Mouse (Mus musculus) hindbrain, embryonic 11.5 days (tissue): ENCODE measurements around the gene Bco2. TPM values are rescaled to one million over a fixed set of nuclear protein-coding genes. Genes with fewer than 3 reads are reported as not detected.

ENCODE experiments used
- ATAC-seq: fragments of 200-750 bp; cut with Nextera tagmentation; 2 replicates; pipeline ENCODE4 v1.8.0; 2017; ENCODE audit warnings: mild to moderate bottlenecking, moderate TSS enrichment, moderate library complexity; ENCODE audit not compliant: low FRiP score
- DNase-seq: peaks from one replicate; pipeline ENCODE4 v3.0.0-alpha.2; 2015; ENCODE audit warnings: low spot score
- H3K27ac ChIP-seq: fragments of 300-500 bp; sonication (generic); 2 replicates; pipeline ENCODE4 v1.5.1; 2014; ENCODE audit warnings: mild to moderate bottlenecking, low read depth, low read length
- H3K27me3 ChIP-seq: fragments of 300-500 bp; sonication (generic); 2 replicates; pipeline ENCODE4 v1.6.1; 2014; ENCODE audit warnings: mild to moderate bottlenecking, low read length, moderate library complexity, mixed read lengths; ENCODE audit not compliant: control insufficient read depth, insufficient read depth
- H3K36me3 ChIP-seq: fragments of 300-500 bp; sonication (generic); 2 replicates; pipeline ENCODE4 v1.6.1; 2014; ENCODE audit warnings: mild to moderate bottlenecking, low read length, moderate library complexity, mixed read lengths; ENCODE audit not compliant: control insufficient read depth, insufficient read depth
- H3K4me1 ChIP-seq: fragments of 300-500 bp; sonication (generic); replicated peaks from 2 replicates; pipeline ENCODE4 v1.6.1; 2014; ENCODE audit warnings: low read length, mixed read lengths; ENCODE audit not compliant: control insufficient read depth, insufficient read depth
- H3K4me2 ChIP-seq: fragments of 300-500 bp; sonication (generic); replicated peaks from 2 replicates; pipeline ENCODE4 v1.6.1; 2014; ENCODE audit warnings: mild to moderate bottlenecking, low read depth, low read length
- H3K4me3 ChIP-seq: fragments of 300-500 bp; sonication (generic); 2 replicates; pipeline ENCODE4 v1.5.1; 2014; ENCODE audit warnings: low read depth, low read length
- H3K9ac ChIP-seq: fragments of 300-500 bp; sonication (generic); 2 replicates; pipeline ENCODE4 v1.6.1; 2014; ENCODE audit warnings: low read depth, low read length
- H3K9me3 ChIP-seq: fragments of 300-500 bp; sonication (generic); 2 replicates; pipeline ENCODE4 v1.6.1; 2016; ENCODE audit warnings: low read length; ENCODE audit not compliant: control insufficient read depth
- WGBS: fragments of 180-500 bp; shearing (Covaris S2); extraction: QIAGEN DNeasy Blood & Tissue Kit; methylation state at CpG from one replicate; pipeline ENCODE4 v1.1.7; 2014; 5-methylcytosine and 5-hydroxymethylcytosine counted together
- polyA plus RNA-seq: library from polyadenylated mRNA; unstranded; fragments of >200 nt; fragmentation: Nextera tagmentation; extraction: Ambion mirVana; gene quantifications from 2 replicates; pipeline ENCODE4 v1.2.1, GENCODE M21; 2014

The Bco2 gene
- polyA plus RNA-seq: 0.14 and 0.20 TPM in 2 replicates

DNA sequence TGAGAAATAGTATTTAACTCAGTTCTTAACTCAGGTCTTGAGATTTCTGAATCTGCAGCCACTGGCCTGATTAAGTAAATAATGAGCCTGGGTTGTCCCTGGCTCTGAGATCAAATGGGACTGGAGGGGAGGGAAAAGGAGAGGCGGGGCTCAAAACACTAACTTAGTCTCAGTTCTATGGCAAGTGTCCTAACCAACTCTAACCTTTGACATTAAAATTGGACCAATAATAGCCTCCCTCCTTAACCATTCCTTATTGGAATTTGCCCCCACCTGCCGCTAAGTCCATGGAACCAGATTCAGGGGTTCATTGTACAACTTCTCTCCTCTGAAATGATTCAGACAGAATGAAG, at the start of gene Bco2:
Bco2 (minus strand) TSS at position 88 of the 353 bp plus-strand sequence.
- DNase-seq (no peak), ATAC-seq (no peak)
- Histone ChIP-seq H3K4me1 (no peaks in the 10 kb centered on the region), H3K9ac (peak within 1 kb of the TSS; percentile 49), H3K4me2 (peak within 1 kb of the TSS; percentile 20; the same call in 1 of the 2 replicates), H3K27me3 (no peaks in the 10 kb centered on the region), H3K9me3 (no peaks in the 10 kb centered on the region), H3K4me3 (peak within 1 kb of the TSS; percentile 13; the same call in 1 of the 2 replicates), H3K27ac (peak within 1 kb of the TSS; percentile 45; the same call in 1 of the 2 replicates), H3K36me3 (no peaks in the 10 kb centered on the region)
- 29% methylated on average over 2 of the region's 2 CpGs for WGBS

DNA sequence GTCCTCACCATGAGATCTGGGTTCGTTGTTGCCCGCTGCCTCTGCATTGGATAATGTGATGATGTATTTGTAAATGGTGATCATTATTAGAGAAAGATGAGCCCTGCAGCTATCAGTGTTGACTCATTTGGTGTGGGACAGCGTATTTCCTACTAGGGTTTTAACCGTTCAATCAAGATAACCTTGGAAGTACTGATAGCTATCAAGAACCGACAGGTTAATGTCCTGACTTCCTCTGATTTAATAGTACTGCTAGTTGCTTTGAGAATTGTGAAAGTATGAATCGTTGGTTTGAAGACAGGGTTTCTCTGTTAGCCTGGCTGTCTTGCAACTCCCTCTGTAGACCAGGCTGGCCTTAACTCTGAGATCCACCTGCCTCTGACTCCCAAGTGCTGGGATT, 49.4 kb upstream of the Bco2 start:
- no peak for ATAC-seq
- H3K36me3 ChIP-seq: no peaks in the 10 kb centered on the region
- WGBS: 5% methylated on average over 6 of the region's 6 CpGs

DNA sequence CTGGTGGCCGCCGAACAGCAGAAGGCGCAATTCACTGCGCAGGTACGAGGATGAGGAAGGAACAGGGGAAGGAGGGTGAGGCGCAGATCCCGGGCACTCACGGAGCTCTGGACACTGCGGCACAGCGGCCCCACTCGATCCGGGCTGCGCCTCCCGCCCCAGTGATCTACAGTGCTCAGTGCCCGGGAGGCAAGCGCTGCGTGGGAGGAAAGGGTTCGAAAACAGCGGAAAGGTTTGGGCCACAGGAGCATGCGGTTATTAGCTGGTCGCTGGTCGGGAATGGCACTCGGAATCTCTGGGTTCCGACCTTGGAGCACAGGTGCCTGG, 49.0 kb upstream of the Bco2 start:
- peak overlapping the region; percentile 55 for H3K4me2 ChIP-seq
- WGBS: under 1% methylated on average over 24 of the region's 24 CpGs
- no peaks in the 10 kb centered on the region for H3K27me3 ChIP-seq
- peak overlapping the region; percentile 89 for H3K9ac ChIP-seq
- no peaks in the 10 kb centered on the region for H3K4me1 ChIP-seq
- H3K9me3 ChIP-seq: no peaks in the 10 kb centered on the region
- peak overlapping the region; percentile 84 for H3K4me3 ChIP-seq
- ATAC-seq: peak; percentile 93
- peak overlapping the region; percentile 80 for H3K27ac ChIP-seq
- H3K36me3 ChIP-seq: no peaks in the 10 kb centered on the region
- no peak for DNase-seq

More for the DNA sequence above, 49.4 kb upstream of the Bco2 start:
- H3K9me3 ChIP-seq: no peaks in the 10 kb centered on the region
- peak overlapping the region; percentile 89 for H3K9ac ChIP-seq
- H3K27ac ChIP-seq: peak overlapping the region; percentile 80
- peak overlapping the region; percentile 84 for H3K4me3 ChIP-seq
- no peak for DNase-seq
- no peaks in the 10 kb centered on the region for H3K4me1 ChIP-seq
- no peaks in the 10 kb centered on the region for H3K27me3 ChIP-seq
- H3K4me2 ChIP-seq: peak overlapping the region; percentile 55

DNA sequence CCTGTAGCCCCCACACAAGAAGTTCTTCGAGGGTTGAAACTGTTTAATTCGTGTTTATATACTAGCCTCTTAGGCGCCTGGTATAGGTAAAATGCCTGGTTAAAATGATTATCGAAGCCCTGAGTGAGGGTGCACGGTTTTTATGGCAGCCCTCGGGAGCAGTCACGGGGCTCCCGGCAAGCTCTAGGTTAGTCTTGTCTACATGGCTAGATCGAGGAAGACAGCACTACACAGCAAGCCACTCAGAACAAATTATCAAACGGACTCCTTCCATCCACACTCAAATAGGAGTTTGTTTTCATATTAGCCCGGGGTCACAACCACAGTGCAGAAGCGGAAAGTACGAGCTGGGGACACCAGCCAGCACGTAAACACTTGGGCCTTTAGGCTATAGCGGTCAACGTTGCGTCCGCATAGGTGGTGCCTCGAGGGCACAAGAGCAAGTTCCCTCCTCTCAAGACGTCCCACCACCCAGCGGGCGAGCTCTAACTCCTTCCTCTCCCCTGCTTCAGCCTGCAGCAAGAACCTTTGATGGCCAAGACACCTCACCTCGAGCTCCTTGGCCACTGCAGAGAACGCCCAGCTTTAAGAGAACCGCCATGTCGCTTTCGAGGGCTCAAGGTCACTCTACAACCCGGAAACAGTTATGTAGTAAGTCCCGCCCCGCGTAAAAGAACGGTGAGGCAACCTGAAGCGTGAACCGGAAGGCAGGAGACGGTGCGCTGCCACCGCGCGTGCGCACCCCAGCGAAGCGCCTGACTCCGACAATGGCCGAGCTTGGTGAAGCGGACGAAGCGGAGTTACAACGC, 48.4 kb upstream of the Bco2 start, which contains the start of the genes Sdhd and Timm8b:
Sdhd (minus strand) TSS at position 624 of the 809 bp plus-strand sequence.
Timm8b (plus strand) TSS at position 722 of the 809 bp plus-strand sequence.
- DNase-seq (peak; percentile 95), ATAC-seq (peak; percentile 98)
- WGBS: 1% methylated on average over 48 of the region's 48 CpGs
- no peaks in the 10 kb centered on the region for H3K4me1 ChIP-seq
- no peaks in the 10 kb centered on the region for H3K36me3 ChIP-seq
- no peaks in the 10 kb centered on the region for H3K27me3 ChIP-seq
- H3K9me3 ChIP-seq: no peaks in the 10 kb centered on the region
- H3K4me3 ChIP-seq: peak within 1 kb of the TSS; percentile 84
- H3K9ac ChIP-seq: peak within 1 kb of the TSS; percentile 89
- peak within 1 kb of the TSS; percentile 55 for H3K4me2 ChIP-seq
- peak within 1 kb of the TSS; percentile 80 for H3K27ac ChIP-seq

DNA sequence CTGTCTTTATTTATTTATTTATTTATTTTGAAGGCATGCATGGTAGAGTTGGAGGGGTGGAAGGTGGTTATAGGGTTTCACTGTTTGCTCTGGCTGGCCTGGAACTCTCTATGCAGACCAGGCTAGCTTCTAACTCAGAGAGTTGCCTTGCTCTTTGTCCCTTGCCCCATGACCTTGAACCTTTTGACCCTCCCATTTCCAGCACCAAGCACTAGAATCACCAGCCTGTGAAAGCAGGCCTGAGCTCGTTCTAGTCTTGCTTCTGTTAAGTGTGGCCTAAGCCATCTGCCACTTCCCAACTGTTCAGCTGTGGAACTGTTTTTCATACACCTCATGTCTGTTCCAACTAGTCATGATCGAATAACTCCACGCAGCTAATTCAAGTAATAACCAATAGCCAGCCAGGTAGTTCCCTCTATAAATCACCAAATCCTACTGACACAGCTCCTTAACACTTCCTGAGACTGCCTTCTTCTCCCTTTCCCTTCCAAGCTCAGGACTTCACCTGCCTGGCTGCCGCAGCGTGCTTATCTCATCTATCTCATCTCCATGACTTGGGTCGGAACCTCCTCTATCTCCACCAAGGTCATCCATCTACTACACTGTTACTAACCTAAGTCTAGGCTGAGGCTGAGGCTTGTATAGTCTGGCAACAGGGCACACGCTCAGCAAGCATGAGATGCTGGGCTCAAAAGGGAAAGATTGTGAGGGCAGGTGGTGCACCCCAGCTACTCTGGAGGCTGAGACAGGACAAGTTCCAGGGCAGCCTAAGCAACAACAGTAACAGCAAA, 47.3 kb upstream of the Bco2 start:
- no peak for ATAC-seq
- WGBS: 87% methylated on average over 7 of the region's 7 CpGs
- DNase-seq: no peak
- no peaks in the 10 kb centered on the region; the same call in 1 of the 2 replicates for H3K36me3 ChIP-seq
- H3K4me2 ChIP-seq: peak overlapping the region; percentile 55
- no peak overlapping the region for H3K9ac ChIP-seq
- H3K27ac ChIP-seq: no peak overlapping the region
- H3K27me3 ChIP-seq: no peaks in the 10 kb centered on the region
- H3K9me3 ChIP-seq: no peaks in the 10 kb centered on the region
- H3K4me1 ChIP-seq: no peaks in the 10 kb centered on the region
- peak overlapping the region; percentile 84; the same call in 1 of the 2 replicates for H3K4me3 ChIP-seq

DNA sequence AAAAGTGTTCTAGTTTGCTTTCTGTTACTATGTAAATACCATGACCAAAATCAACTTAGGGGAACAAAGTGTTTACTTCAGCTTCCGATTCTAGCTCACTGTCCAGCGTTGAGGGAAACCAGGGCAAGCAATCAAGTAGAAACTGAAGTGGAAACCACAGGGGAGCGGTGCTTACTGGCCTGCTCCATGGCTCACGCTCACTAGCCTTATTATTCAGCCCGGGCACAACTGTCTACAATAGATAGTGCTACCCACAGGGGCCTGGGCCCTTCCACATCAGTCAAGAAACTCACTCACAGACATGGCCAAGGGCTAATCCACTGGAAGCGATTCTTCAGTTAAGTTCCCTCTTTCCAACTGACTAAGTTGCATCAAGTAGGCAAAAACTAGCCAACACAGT, 46.6 kb upstream of the Bco2 start:
- H3K9me3 ChIP-seq: no peaks in the 10 kb centered on the region
- no peak for ATAC-seq
- H3K4me1 ChIP-seq: no peaks in the 10 kb centered on the region
- no peak overlapping the region for H3K4me3 ChIP-seq
- no peak overlapping the region for H3K9ac ChIP-seq
- DNase-seq: no peak
- H3K36me3 ChIP-seq: peaks cover 6% of the 10 kb centered on the region
- H3K27me3 ChIP-seq: no peaks in the 10 kb centered on the region
- no peak overlapping the region for H3K27ac ChIP-seq
- H3K4me2 ChIP-seq: no peak overlapping the region
- 89% methylated on average over 6 of the region's 6 CpGs for WGBS

DNA sequence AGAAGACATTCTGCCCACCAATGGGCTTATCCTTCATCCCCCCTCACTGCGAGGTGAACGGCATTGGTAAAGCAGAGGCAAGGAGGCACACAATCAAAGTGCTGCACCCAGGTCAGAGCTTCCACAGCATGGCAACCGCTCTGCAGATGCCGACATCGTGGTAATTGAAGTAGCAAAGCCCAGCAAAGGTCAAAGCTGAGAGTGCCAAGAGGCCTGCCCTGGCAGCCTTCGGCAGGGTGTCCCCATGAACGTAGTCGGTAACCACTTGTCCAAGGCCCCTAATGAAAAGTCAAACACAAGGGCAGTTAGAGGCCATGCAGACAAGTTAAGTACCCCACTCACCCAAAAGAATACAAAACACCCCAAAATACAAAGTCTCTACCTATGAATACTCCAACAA, 42.0 kb upstream of the Bco2 start:
- no peaks in the 10 kb centered on the region for H3K4me1 ChIP-seq
- no peak overlapping the region for H3K27ac ChIP-seq
- no peaks in the 10 kb centered on the region for H3K27me3 ChIP-seq
- peaks cover 7% of the 10 kb centered on the region for H3K36me3 ChIP-seq
- H3K9ac ChIP-seq: no peak overlapping the region
- H3K4me2 ChIP-seq: no peak overlapping the region
- no peaks in the 10 kb centered on the region for H3K9me3 ChIP-seq
- ATAC-seq (no peak), DNase-seq (no peak)
- H3K4me3 ChIP-seq: no peak overlapping the region
- WGBS: 96% methylated on average over 8 of the region's 8 CpGs

DNA sequence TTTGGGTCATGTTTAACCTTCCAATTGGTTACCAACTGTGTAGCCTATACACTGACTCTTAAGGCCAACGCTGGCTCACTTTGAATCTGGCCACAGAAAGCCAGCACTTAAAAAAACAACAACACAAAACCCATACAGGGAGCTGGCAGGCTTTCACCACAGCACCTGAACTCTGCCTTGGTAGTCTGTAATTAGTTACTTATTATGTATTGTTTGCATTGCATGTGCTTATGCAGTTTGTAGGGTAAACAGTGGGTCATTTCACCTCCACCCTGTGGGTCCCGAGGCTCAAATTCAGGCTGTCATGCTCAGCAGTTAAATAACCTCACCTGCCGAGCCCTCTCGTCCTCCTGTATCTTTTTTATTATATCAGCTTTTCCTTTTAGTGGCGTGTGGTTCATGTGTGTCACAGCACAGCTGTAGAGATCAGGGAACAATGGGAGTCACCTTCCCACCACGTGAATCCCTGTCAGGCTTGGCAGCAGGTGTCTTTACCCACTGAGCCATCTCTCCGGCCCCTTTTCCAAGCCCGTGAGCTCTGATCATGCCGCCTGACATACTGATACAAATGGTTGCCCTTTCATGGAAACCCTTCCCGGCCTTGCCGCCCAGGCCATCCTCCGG, 39.9 kb upstream of the Bco2 start:
- no peak overlapping the region for H3K27ac ChIP-seq
- no peaks in the 10 kb centered on the region for H3K9me3 ChIP-seq
- no peak overlapping the region for H3K9ac ChIP-seq
- H3K36me3 ChIP-seq: peaks cover 7% of the 10 kb centered on the region
- 81% methylated on average over 12 of the region's 12 CpGs for WGBS
- H3K4me1 ChIP-seq: no peaks in the 10 kb centered on the region
- no peak overlapping the region for H3K4me3 ChIP-seq
- H3K4me2 ChIP-seq: no peak overlapping the region
- DNase-seq (no peak), ATAC-seq (no peak)
- no peaks in the 10 kb centered on the region for H3K27me3 ChIP-seq
